Mouse (Mus musculus) midbrain, embryonic 16.5 days (tissue): ENCODE data around the gene Kctd14. TPM values are rescaled to one million over a fixed set of nuclear protein-coding genes. Genes with fewer than 3 reads are reported as not detected.
"Not testable (repeated sequence)": the region's sequence is repeated elsewhere in the genome, so short reads cannot be mapped to it uniquely, and the experiment has no call there.

Source experiments
- ATAC-seq: fragments of 200-750 bp; cut with Nextera tagmentation; 2 replicates; pipeline ENCODE4 v1.8.0; 2017; ENCODE audit warnings: moderate TSS enrichment
- H3K27ac ChIP-seq: fragments of 300-500 bp; sonication (generic); 2 replicates; pipeline ENCODE4 v1.5.1; 2014; ENCODE audit warnings: mild to moderate bottlenecking, low read length, mixed read lengths
- H3K27me3 ChIP-seq: fragments of 300-500 bp; sonication (generic); 2 replicates; pipeline ENCODE4 v1.6.1; 2014; ENCODE audit warnings: low read depth, low read length, mixed read lengths; ENCODE audit not compliant: control insufficient read depth, insufficient read depth
- H3K36me3 ChIP-seq: fragments of 300-500 bp; sonication (generic); 2 replicates; pipeline ENCODE4 v1.6.1; 2014; ENCODE audit warnings: mild to moderate bottlenecking, low read length, moderate library complexity, mixed read lengths; ENCODE audit not compliant: control insufficient read depth, insufficient read depth
- H3K4me1 ChIP-seq: fragments of 300-500 bp; sonication (generic); 2 replicates; pipeline ENCODE4 v1.6.1; 2014; ENCODE audit warnings: mild to moderate bottlenecking, low read length, mixed read lengths; ENCODE audit not compliant: control insufficient read depth, insufficient read depth
- H3K4me2 ChIP-seq: fragments of 300-500 bp; sonication (generic); 2 replicates; pipeline ENCODE4 v1.6.1; 2014; ENCODE audit warnings: mild to moderate bottlenecking, low read length, mixed read lengths
- H3K4me3 ChIP-seq: fragments of 300-500 bp; sonication (generic); 2 replicates; pipeline ENCODE4 v1.5.1; 2014; ENCODE audit warnings: low read depth, mild to moderate bottlenecking, low read length, moderate library complexity, mixed read lengths
- H3K9ac ChIP-seq: fragments of 300-500 bp; sonication (generic); 2 replicates; pipeline ENCODE4 v1.6.1; 2014; ENCODE audit warnings: low read depth, low read length, mixed read lengths
- H3K9me3 ChIP-seq: fragments of 300-500 bp; sonication (generic); replicated peaks from 2 replicates; pipeline ENCODE4 v1.6.1; 2014; ENCODE audit warnings: mild to moderate bottlenecking, low read length, mixed read lengths; ENCODE audit not compliant: control insufficient read depth, poor library complexity, severe bottlenecking
- WGBS: fragments of 180-500 bp; shearing (Covaris S2); extraction: QIAGEN DNeasy Blood & Tissue Kit; methylation state at CpG from one replicate; pipeline ENCODE4 v1.1.7; 2014; 5-methylcytosine and 5-hydroxymethylcytosine counted together
- polyA plus RNA-seq: library from polyadenylated mRNA; unstranded; fragments of >200 nt; fragmentation: Nextera tagmentation; extraction: Ambion mirVana; gene quantifications from 2 replicates; pipeline ENCODE4 v1.2.1, GENCODE M21; 2015

Kctd14 gene
- polyA plus RNA-seq, 1 experiment from 2014 or later = 1.2 TPM

DNA sequence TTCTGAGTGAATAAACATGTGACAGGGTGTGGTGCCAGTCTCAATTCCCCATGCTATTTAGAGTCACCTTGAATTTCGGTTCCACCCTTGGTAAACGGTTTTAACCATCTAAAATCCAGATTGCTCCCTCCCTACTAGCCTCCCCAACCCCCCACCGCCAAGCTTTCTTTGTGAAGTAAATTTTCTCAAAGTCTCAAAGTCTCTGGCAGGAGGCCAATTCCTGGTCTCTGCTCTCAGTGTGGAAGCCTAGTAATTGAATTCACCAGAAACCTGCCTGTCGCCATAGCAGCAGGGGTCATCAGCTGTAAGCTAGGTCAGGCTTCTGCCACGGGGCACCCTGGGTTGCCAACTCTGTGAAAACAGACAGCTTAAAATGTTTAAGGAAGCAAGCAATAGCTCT lies 21.4 kb upstream of the Kctd14 start:
- peak; percentile 30; the same call in 1 of the 2 replicates for ATAC-seq
- H3K27ac ChIP-seq = peak overlapping the region; percentile 71
- peak overlapping the region; percentile 21 for H3K4me2 ChIP-seq
- H3K9me3 ChIP-seq = no peaks in the 10 kb centered on the region
- peak overlapping the region; percentile 20; the same call in 1 of the 2 replicates for H3K9ac ChIP-seq
- H3K27me3 ChIP-seq = no peaks in the 10 kb centered on the region
- no peak overlapping the region for H3K4me3 ChIP-seq
- H3K4me1 ChIP-seq = peaks cover 10% of the 10 kb centered on the region
- whole genome bisulfite sequencing = 0% methylated on average over 5 of the region's 5 CpGs
- H3K36me3 ChIP-seq = no peaks in the 10 kb centered on the region

DNA sequence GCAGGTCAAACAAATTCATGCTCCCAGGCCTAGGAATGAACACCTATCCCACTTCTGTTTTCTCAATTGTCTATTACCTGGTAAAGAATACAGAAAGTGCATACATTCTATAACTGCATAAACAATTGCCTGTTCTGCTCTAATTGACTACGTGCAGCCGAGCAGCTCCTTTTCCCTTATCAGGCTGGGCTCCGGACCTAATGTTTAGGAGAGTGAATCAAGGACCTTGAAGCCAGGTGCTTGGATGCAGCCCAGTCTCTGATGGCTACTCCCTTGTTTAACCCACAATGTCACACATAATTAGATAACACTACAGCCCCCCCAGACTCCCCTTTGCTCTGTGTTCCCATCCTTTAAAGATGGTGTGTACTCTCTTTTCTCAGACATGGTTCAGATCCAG lies 17.6 kb upstream of the Kctd14 start:
- H3K36me3 ChIP-seq, H3K27me3 ChIP-seq, ATAC-seq, H3K4me1 ChIP-seq, H3K4me2 ChIP-seq, H3K9me3 ChIP-seq, H3K4me3 ChIP-seq, H3K9ac ChIP-seq, H3K27ac ChIP-seq: not testable (repeated sequence)
- 68% methylated on average over 3 of the region's 3 CpGs for WGBS

DNA sequence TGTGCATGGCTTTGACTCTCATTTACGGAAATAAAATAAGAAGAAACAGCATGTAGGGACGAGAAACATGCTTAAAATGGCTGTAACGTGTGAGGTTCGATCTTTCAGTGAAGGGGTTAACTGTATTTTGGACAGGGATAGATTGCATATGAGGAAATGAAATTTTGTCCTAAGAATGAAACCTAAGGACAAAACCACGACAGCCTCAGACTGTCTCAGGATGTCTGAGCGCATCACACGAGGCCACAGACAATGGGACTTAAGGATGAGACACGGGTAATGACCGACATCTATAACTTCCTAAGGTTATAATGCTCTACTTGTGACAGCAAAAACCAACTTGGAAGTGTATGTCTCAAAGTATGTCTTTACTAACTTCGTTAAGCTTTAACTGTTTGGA lies 16.6 kb upstream of the Kctd14 start:
- 81% methylated on average over 10 of the region's 10 CpGs for WGBS
- no peak overlapping the region for H3K9ac ChIP-seq

DNA sequence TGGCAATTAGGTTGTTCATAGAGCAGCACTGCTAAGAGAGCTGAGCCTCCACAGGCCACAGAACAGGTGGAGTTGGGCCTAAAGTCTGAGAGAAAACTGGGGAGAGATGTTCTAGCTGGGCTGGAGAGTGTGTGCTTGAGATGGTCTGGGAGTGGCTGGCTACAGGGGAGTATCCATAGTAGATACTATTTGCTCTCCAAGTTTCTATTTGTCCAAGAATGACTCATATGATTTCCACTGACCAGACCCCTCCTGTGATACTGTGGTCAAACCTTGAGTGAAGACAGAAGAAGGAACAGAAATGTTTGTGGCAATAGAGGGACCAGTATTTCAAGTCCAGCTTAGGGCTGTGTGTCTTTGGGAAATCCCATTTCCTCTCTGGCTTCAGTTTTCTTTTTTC lies 12.1 kb upstream of the Kctd14 start:
- ATAC-seq = no peak
- H3K27me3 ChIP-seq = no peaks in the 10 kb centered on the region
- H3K4me1 ChIP-seq = no peaks in the 10 kb centered on the region
- H3K9me3 ChIP-seq = no peaks in the 10 kb centered on the region
- no peak overlapping the region for H3K9ac ChIP-seq
- no peak overlapping the region for H3K4me2 ChIP-seq
- H3K36me3 ChIP-seq = no peaks in the 10 kb centered on the region
- no peak overlapping the region for H3K4me3 ChIP-seq
- no peak overlapping the region for H3K27ac ChIP-seq

More for the DNA sequence above, 16.6 kb upstream of the Kctd14 start:
- H3K4me2 ChIP-seq = no peak overlapping the region
- no peak overlapping the region for H3K4me3 ChIP-seq
- H3K27me3 ChIP-seq = no peaks in the 10 kb centered on the region
- no peaks in the 10 kb centered on the region for H3K9me3 ChIP-seq
- H3K4me1 ChIP-seq = peaks cover 7% of the 10 kb centered on the region
- no peak for ATAC-seq
- no peak overlapping the region for H3K27ac ChIP-seq
- H3K36me3 ChIP-seq = no peaks in the 10 kb centered on the region

DNA sequence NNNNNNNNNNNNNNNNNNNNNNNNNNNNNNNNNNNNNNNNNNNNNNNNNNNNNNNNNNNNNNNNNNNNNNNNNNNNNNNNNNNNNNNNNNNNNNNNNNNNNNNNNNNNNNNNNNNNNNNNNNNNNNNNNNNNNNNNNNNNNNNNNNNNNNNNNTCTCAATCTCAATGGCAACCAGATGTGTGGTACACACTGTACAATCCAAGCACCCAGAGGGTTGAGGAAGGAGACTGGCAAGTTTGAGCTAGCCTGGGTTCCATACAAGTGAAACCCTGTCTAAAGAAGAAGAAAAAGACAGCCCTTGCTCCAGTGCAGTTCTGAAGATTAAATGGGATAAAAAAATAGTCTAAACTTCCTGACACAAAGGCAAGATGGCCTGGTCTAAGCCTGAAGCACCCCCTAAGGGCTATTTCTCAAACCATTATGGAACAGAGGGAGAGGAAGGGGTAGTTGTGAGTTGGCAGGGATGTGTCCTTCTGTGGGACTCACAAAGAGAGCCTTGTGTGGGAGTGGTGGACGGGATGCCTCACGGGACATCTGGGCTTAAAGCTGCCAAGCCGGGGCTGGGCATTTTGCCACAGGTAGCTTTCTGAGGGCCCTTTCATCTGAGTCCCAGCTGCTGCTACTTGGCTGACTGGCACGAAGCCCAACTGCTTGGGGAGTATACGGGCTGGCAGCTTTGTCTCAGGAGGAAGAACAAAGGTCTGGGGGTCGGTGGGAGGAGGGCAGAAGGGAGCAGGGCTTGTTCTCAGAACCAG lies 4.8 kb upstream of the Kctd14 start:
- no peak overlapping the region for H3K4me3 ChIP-seq
- H3K4me1 ChIP-seq = no peaks in the 10 kb centered on the region
- no peak overlapping the region for H3K9ac ChIP-seq
- H3K27ac ChIP-seq = peak overlapping the region; percentile 81
- H3K4me2 ChIP-seq = no peak overlapping the region
- H3K36me3 ChIP-seq = no peaks in the 10 kb centered on the region
- H3K9me3 ChIP-seq = peaks cover 5% of the 10 kb centered on the region; the same call in 1 of the 2 replicates
- no peaks in the 10 kb centered on the region for H3K27me3 ChIP-seq
- peak; percentile 95 for ATAC-seq
- WGBS = 26% methylated on average over 6 of the region's 6 CpGs

DNA sequence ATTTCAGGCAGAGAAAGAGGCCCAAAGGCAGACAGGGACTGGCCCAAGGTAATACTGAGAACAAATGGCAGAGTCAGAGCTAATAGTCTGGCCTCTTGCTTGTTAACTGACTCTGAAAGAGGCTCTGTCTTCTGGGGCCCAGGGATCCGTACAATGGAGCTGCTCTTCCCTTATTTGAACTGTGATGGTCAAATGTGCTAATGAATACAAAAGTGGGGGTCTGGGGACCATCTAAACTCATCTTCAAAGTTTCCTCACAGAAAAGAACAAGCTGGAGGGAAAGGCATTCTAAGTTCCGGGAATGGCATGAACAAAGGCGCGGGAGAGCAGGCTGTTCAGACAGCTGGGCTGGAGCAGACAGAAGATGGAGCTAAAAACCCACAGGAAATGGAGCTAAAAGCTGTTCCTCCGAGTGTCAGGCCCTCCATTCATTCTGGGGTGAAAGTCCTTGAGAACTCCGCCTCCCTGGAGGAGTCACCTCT lies 4.0 kb upstream of the Kctd14 start:
- Histone ChIP-seq H3K27ac (peak overlapping the region; percentile 81), H3K9ac (no peak overlapping the region), H3K4me1 (no peaks in the 10 kb centered on the region), H3K36me3 (no peaks in the 10 kb centered on the region), H3K9me3 (peaks cover 5% of the 10 kb centered on the region; the same call in 1 of the 2 replicates), H3K27me3 (no peaks in the 10 kb centered on the region), H3K4me2 (no peak overlapping the region), H3K4me3 (no peak overlapping the region)
- WGBS = 44% methylated on average over 6 of the region's 6 CpGs
- peak; percentile 74 for ATAC-seq

DNA sequence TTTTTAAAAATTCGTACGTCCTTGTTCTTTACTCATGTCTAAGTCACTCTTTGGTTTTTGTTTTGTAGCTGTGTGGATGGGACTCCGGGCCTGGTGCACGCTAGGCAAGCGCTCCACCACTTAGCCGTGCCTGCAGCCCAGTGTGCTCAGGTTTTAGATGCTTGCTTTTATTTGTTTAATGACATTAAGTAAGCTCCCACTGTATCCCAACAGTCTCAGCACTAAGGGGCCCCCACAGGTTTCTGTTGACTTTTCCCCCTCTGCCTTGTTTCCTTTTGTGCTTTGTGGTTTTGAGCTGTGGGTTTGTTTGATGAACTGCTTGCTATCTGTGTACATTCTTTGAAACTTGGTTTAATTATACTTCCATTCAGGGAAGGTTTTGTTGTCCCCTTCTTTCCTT lies 1.1 kb downstream of the Kctd14 start:
- H3K4me1 ChIP-seq = 0 out of 2 replicates have a peak, but pooled peaks cover 5% of the 10 kb centered on the region
- ATAC-seq = no peak
- H3K27ac ChIP-seq = no peak overlapping the region
- H3K9me3 ChIP-seq = peaks cover 5% of the 10 kb centered on the region; the same call in 1 of the 2 replicates
- H3K4me3 ChIP-seq = no peak overlapping the region
- no peak overlapping the region for H3K9ac ChIP-seq
- H3K27me3 ChIP-seq = peaks cover 2% of the 10 kb centered on the region; the same call in 1 of the 2 replicates
- no peak overlapping the region for H3K4me2 ChIP-seq
- H3K36me3 ChIP-seq = no peaks in the 10 kb centered on the region
- 80% methylated on average over 6 of the region's 6 CpGs for WGBS

DNA sequence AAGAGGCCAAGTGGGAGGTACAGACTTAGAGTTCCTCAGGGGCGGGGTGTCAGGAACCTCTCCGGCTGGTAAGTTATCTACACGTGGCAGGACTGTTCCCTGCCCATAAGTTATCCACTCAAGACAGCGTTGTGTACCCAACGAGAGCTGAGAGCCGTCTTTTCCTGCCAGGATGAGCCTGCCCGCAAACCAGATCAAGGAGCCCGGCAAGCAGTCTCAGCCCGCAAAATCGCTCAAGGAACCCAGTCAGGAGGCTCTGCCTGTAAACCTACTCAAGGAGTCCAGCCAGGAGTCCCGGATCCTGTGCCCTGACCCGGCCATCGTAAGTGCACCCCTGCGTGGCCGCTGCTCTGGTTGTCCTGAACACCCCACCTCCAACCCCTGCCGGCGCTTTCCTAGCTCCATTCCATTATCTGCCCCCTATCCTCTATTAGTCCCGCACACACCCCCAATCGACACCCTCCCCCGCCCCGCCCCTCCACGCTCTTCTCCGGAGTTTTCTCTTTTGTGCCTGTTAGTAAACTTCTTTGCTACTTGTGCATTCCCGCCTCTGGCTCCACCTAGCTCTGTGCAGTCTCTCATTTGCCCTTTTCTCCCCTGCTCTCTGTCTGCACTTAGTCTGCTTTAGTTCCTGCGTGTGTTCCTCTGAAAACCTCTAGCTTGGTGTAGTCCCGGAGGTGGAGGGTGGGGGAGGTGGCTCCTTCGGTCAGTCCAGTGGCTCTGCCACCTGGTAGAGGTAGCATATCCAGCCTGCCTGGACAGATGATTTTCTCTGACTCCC lies 2.2 kb downstream of the Kctd14 start:
- H3K36me3 ChIP-seq = no peaks in the 10 kb centered on the region
- ATAC-seq = no peak
- peaks cover 2% of the 10 kb centered on the region; the same call in 1 of the 2 replicates for H3K27me3 ChIP-seq
- WGBS = 8% methylated on average over 27 of the region's 27 CpGs
- peak overlapping the region; percentile 51 for H3K4me2 ChIP-seq
- peak overlapping the region; percentile 39 for H3K9ac ChIP-seq
- H3K9me3 ChIP-seq = peaks cover 5% of the 10 kb centered on the region; the same call in 1 of the 2 replicates
- H3K4me3 ChIP-seq = peak overlapping the region; percentile 9
- H3K27ac ChIP-seq = no peak overlapping the region
- 0 out of 2 replicates have a peak, but pooled peaks cover 5% of the 10 kb centered on the region for H3K4me1 ChIP-seq

DNA sequence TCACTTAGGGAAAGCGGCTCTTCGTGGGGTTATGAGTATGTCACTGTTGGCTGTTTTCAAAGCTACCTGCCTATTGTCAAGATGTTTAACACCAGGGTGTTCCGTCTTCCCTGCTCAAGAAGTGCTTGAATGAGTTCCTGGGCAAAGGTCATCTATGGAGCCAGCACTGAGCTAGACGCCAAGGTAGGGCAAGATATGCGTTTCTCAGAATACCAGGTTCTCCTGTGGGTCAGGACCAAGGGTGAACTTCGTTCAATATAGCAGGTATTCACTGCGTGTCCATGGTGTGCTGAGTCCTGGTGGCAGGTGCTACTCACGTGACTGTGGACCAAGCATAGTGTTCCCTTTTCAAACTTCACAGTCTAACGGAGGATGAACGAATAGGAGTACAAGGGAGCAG lies 3.7 kb downstream of the Kctd14 start:
- ATAC-seq = no peak
- no peak overlapping the region for H3K27ac ChIP-seq
- 0 out of 2 replicates have a peak, but pooled peaks cover 5% of the 10 kb centered on the region for H3K4me1 ChIP-seq
- no peaks in the 10 kb centered on the region for H3K36me3 ChIP-seq
- no peak overlapping the region for H3K4me2 ChIP-seq
- WGBS = 96% methylated on average over 10 of the region's 10 CpGs
- no peaks in the 10 kb centered on the region; the same call in 1 of the 2 replicates for H3K9me3 ChIP-seq
- no peak overlapping the region for H3K9ac ChIP-seq
- peaks cover 2% of the 10 kb centered on the region; the same call in 1 of the 2 replicates for H3K27me3 ChIP-seq
- no peak overlapping the region for H3K4me3 ChIP-seq
